Mouse (Mus musculus) midbrain, embryonic 14.5 days (tissue): ENCODE results near the gene Tm9sf2. TPM values are rescaled to one million over a fixed set of nuclear protein-coding genes. Genes with fewer than 3 reads are reported as not detected.

Experiments used
- ATAC-seq: fragments of 200-750 bp; cut with Nextera tagmentation; 2 replicates; pipeline ENCODE4 v1.8.0; 2017; ENCODE audit warnings: moderate number of reproducible peaks, moderate library complexity; ENCODE audit not compliant: low FRiP score, low TSS enrichment
- DNase-seq: peaks from one replicate; pipeline ENCODE4 v3.0.0-alpha.2; 2015
- H3K27ac ChIP-seq: fragments of 300-500 bp; sonication (generic); replicated peaks from 2 replicates; pipeline ENCODE4 v1.5.1; 2014; ENCODE audit warnings: mild to moderate bottlenecking, low read depth, low read length, moderate library complexity
- H3K27me3 ChIP-seq: fragments of 300-500 bp; sonication (generic); 2 replicates; pipeline ENCODE4 v1.6.1; 2014; ENCODE audit warnings: low read length, control low read depth, mixed read lengths; ENCODE audit not compliant: control insufficient read depth, insufficient read depth
- H3K36me3 ChIP-seq: fragments of 300-500 bp; sonication (generic); 2 replicates; pipeline ENCODE4 v1.6.1; 2014; ENCODE audit warnings: low read length, control low read depth; ENCODE audit not compliant: control insufficient read depth, insufficient read depth
- H3K4me1 ChIP-seq: fragments of 300-500 bp; sonication (generic); 2 replicates; pipeline ENCODE4 v1.6.1; 2014; ENCODE audit warnings: mild to moderate bottlenecking, antibody characterized with exemption, low read length, control low read depth; ENCODE audit not compliant: control insufficient read depth, insufficient read depth
- H3K4me2 ChIP-seq: fragments of 300-500 bp; sonication (generic); 2 replicates; pipeline ENCODE4 v1.6.1; 2014; ENCODE audit warnings: mild to moderate bottlenecking, low read length, moderate library complexity
- H3K4me3 ChIP-seq: fragments of 300-500 bp; sonication (generic); replicated peaks from 2 replicates; pipeline ENCODE4 v1.5.1; 2014; ENCODE audit warnings: low read depth, low read length
- H3K9ac ChIP-seq: fragments of 300-500 bp; sonication (generic); replicated peaks from 2 replicates; pipeline ENCODE4 v1.6.1; 2014; ENCODE audit warnings: mild to moderate bottlenecking, low read length, moderate library complexity
- H3K9me3 ChIP-seq: fragments of 300-500 bp; sonication (generic); 2 replicates; pipeline ENCODE4 v1.6.1; 2016; ENCODE audit warnings: low read length, control low read depth, mixed read lengths; ENCODE audit not compliant: control insufficient read depth
- WGBS: fragments of 180-500 bp; shearing (Covaris S2); extraction: QIAGEN DNeasy Blood & Tissue Kit; methylation state at CpG from one replicate; pipeline ENCODE4 v1.1.7; 2014; 5-methylcytosine and 5-hydroxymethylcytosine counted together
- polyA plus RNA-seq: library from polyadenylated mRNA; unstranded; fragments of >200 nt; fragmentation: Nextera tagmentation; extraction: Ambion mirVana; gene quantifications from 2 replicates; pipeline ENCODE4 v1.2.1, GENCODE M21; 2014

The Tm9sf2 gene
- polyA plus RNA-seq, 1 experiment from 2014 or later, result 124 TPM

- no peaks in the 10 kb centered on the region for H3K4me1 ChIP-seq
- H3K27ac ChIP-seq, result no peak overlapping the region
- no peaks in the 10 kb centered on the region for H3K9me3 ChIP-seq
- H3K4me2 ChIP-seq, result no peak overlapping the region
- H3K9ac ChIP-seq, result no peak overlapping the region
- 18% methylated on average over 7 of the region's 7 CpGs for WGBS
- DNase-seq (peak; percentile 90), ATAC-seq (peak; percentile 40; the same call in 1 of the 2 replicates)
- H3K36me3 ChIP-seq, result no peaks in the 10 kb centered on the region
- no peaks in the 10 kb centered on the region for H3K27me3 ChIP-seq
- H3K4me3 ChIP-seq, result no peak overlapping the region
Observed at GRCm38 (mm10) chr14:122190941-122191510, 84.2 kb downstream of the Tm9sf2 start.

- Histone ChIP-seq H3K4me1 (no peaks in the 10 kb centered on the region), H3K27me3 (no peaks in the 10 kb centered on the region), H3K4me2 (no peak overlapping the region), H3K27ac (no peak overlapping the region), H3K9me3 (no peaks in the 10 kb centered on the region; the same call in 1 of the 2 replicates), H3K4me3 (no peak overlapping the region), H3K36me3 (no peaks in the 10 kb centered on the region), H3K9ac (no peak overlapping the region)
- 97% methylated on average over 8 of the region's 8 CpGs for WGBS
- ATAC-seq (no peak), DNase-seq (no peak)
Observed at GRCm38 (mm10) chr14:122194630-122195029, 87.8 kb downstream of the Tm9sf2 start.

GRCm38 (mm10) chr14:122196851-122197250, 90.0 kb downstream of the Tm9sf2 start:
- Histone ChIP-seq H3K27ac (no peak overlapping the region), H3K4me1 (no peaks in the 10 kb centered on the region), H3K4me2 (no peak overlapping the region), H3K36me3 (no peaks in the 10 kb centered on the region), H3K4me3 (no peak overlapping the region), H3K9ac (no peak overlapping the region), H3K9me3 (no peaks in the 10 kb centered on the region; the same call in 1 of the 2 replicates), H3K27me3 (no peaks in the 10 kb centered on the region)
- WGBS, result 89% methylated on average over 6 of the region's 6 CpGs
- DNase-seq (no peak), ATAC-seq (no peak)

GRCm38 (mm10) chr14:122200247-122200885, 93.5 kb downstream of the Tm9sf2 start:
- Histone ChIP-seq H3K36me3 (no peaks in the 10 kb centered on the region), H3K4me3 (no peak overlapping the region), H3K9me3 (no peaks in the 10 kb centered on the region; the same call in 1 of the 2 replicates), H3K4me1 (no peaks in the 10 kb centered on the region), H3K9ac (no peak overlapping the region), H3K27ac (no peak overlapping the region), H3K4me2 (no peak overlapping the region), H3K27me3 (no peaks in the 10 kb centered on the region)
- WGBS, result 91% methylated on average over 14 of the region's 14 CpGs
- ATAC-seq (no peak), DNase-seq (no peak)

- ATAC-seq (no peak), DNase-seq (no peak)
- WGBS, result 88% methylated on average over 5 of the region's 5 CpGs
- no peak overlapping the region for H3K9ac ChIP-seq
- H3K36me3 ChIP-seq, result no peaks in the 10 kb centered on the region
- no peak overlapping the region for H3K4me3 ChIP-seq
- no peak overlapping the region for H3K27ac ChIP-seq
- H3K27me3 ChIP-seq, result no peaks in the 10 kb centered on the region
- no peaks in the 10 kb centered on the region for H3K4me1 ChIP-seq
- H3K9me3 ChIP-seq, result no peaks in the 10 kb centered on the region
- H3K4me2 ChIP-seq, result no peak overlapping the region
Observed at GRCm38 (mm10) chr14:122209177-122209576, 102.3 kb downstream of the Tm9sf2 start.

Other genes starting within 250 kb of the Tm9sf2 start
- gene Ubac2, start 228.4 kb upstream of the Tm9sf2 start, polyA plus RNA-seq, result 37.4 and 52.4 TPM in 2 replicates
- gene Gpr18, start 191.3 kb upstream of the Tm9sf2 start, polyA plus RNA-seq, result not detected in 2 replicates
- 0.67 and 0.72 TPM in 2 replicates for gene Gpr183, start 141.8 kb upstream of the Tm9sf2 start, polyA plus RNA-seq
- not detected in 2 replicates for gene Timm8a2, start 72.4 kb upstream of the Tm9sf2 start, polyA plus RNA-seq
- 12.8 and 17.2 TPM in 2 replicates for gene Clybl, start 74.7 kb downstream of the Tm9sf2 start, polyA plus RNA-seq